Mouse (Mus musculus) embryo, embryonic 11.5 days (tissue): ENCODE results near the gene Rbm4b.
A peak's percentile ranks its signal among the peaks of the same experiment; 100 is the strongest.

Experiments used
- DNase-seq: peaks from one replicate; pipeline ENCODE4 v3.0.0-alpha.2; 2012; ENCODE audit warnings: low read depth, low spot score

Gene Rbm4b

GRCm38 (mm10) chr19:4756193-4756911 lies at the start of gene Rbm4b:
Gene Rbm4b, plus strand, starts transcription at chr19:4756497.
- DNase-seq: peak; percentile 96

GRCm38 (mm10) chr19:4708765-4709164 lies 47.5 kb upstream of the Rbm4b start:
- no peak for DNase-seq

- no peak for DNase-seq
These were observed 45.1 kb upstream of the Rbm4b start, which contains the start of gene Sptbn2 for GRCm38 (mm10) chr19:4711098-4711600. Gene Sptbn2, plus strand, starts transcription at chr19:4711167.

- DNase-seq: peak; percentile 56
These were observed 44.6 kb upstream of the Rbm4b start for GRCm38 (mm10) chr19:4711601-4712155.

GRCm38 (mm10) chr19:4712156-4712780 lies 44.0 kb upstream of the Rbm4b start:
- peak; percentile 32 for DNase-seq

GRCm38 (mm10) chr19:4712781-4713526 lies 43.3 kb upstream of the Rbm4b start:
- no peak for DNase-seq

GRCm38 (mm10) chr19:4713886-4714285 lies 42.4 kb upstream of the Rbm4b start:
- DNase-seq: no peak

- no peak for DNase-seq
These were observed 39.5 kb upstream of the Rbm4b start for GRCm38 (mm10) chr19:4716756-4717155.

GRCm38 (mm10) chr19:4717281-4717680 lies 39.0 kb upstream of the Rbm4b start:
- no peak for DNase-seq

GRCm38 (mm10) chr19:4718716-4719115 lies 37.6 kb upstream of the Rbm4b start:
- DNase-seq: no peak

- no peak for DNase-seq
These were observed 36.9 kb upstream of the Rbm4b start for GRCm38 (mm10) chr19:4719351-4719764.

GRCm38 (mm10) chr19:4720112-4720511 lies 36.2 kb upstream of the Rbm4b start:
- DNase-seq: no peak

- no peak for DNase-seq
These were observed 35.5 kb upstream of the Rbm4b start for GRCm38 (mm10) chr19:4720671-4721244.

GRCm38 (mm10) chr19:4729186-4729585 lies 27.1 kb upstream of the Rbm4b start:
- DNase-seq: no peak

- no peak for DNase-seq
These were observed 23.2 kb upstream of the Rbm4b start for GRCm38 (mm10) chr19:4733052-4733451.

GRCm38 (mm10) chr19:4737866-4738265 lies 18.4 kb upstream of the Rbm4b start:
- DNase-seq: no peak

- DNase-seq: no peak
These were observed 17.2 kb upstream of the Rbm4b start for GRCm38 (mm10) chr19:4739053-4739452.

GRCm38 (mm10) chr19:4739762-4740161 lies 16.5 kb upstream of the Rbm4b start:
- DNase-seq: no peak

GRCm38 (mm10) chr19:4741482-4741881 lies 14.8 kb upstream of the Rbm4b start:
- DNase-seq: no peak

GRCm38 (mm10) chr19:4742229-4742628 lies 14.1 kb upstream of the Rbm4b start:
- no peak for DNase-seq

GRCm38 (mm10) chr19:4743524-4743923 lies 12.8 kb upstream of the Rbm4b start:
- peak; percentile 47 for DNase-seq

GRCm38 (mm10) chr19:4744026-4744425 lies 12.3 kb upstream of the Rbm4b start:
- no peak for DNase-seq
